Mouse (Mus musculus): ENCODE measurements around the gene Slc17a7. TPM values are rescaled to one million over a fixed set of nuclear protein-coding genes. Genes with fewer than 3 reads are reported as not detected.

Gene Slc17a7
- polyA plus RNA-seq, 1 experiment from 2014 or later = 0.51 TPM

DNA sequence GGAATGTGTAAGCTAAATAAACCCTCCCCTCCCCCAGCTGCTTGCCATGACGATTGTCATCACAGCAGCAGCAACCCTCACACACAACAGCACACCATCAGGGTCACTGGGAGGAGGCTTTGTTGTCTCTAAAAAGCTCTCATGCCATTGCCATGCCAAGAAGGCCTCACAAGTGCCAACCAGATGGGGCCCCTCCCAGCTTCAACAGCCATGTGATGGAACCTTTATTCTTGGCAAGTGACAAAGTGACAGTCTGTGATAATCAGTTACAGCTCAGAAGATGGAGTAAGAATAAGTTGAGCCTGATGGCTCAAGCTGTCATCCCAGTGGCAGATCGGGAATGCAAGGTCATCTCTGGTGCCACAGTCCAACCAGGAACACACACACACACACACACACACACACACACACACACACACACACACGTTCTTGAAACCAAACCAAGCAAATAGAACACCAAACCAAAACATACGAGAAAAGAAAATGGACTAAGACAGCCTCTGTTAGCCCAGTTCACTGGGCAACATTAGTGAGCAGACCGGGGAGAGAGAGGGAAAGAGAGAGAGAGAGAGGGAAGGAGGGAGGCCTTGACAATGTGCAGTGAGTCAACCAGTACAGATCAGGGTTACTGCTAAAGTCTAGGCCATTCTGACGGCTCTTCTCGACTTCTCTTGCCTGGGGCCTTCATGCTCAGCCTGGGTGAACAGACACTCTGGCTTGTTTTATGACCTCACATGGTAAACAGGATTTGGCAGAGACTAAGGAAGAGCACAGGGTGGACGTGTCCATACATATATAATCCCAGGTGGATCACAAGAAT lies 23.6 kb upstream of the Slc17a7 start:
- DNase-seq (ENCODE audit: low spot score, missing footprints) (no peak), ATAC-seq (ENCODE audit: low FRiP score) (no peak)
- Histone ChIP-seq H3K4me1 (ENCODE audit: control insufficient read depth, insufficient read depth, low read length) (no peaks in the 10 kb centered on the region), H3K9ac (ENCODE audit: low read length) (no peak overlapping the region), H3K36me3 (ENCODE audit: control insufficient read depth, insufficient read depth, low read length) (no peaks in the 10 kb centered on the region; the same call in 1 of the 2 replicates), H3K4me3 (ENCODE audit: low read depth, low read length) (no peak overlapping the region), H3K27me3 (ENCODE audit: control insufficient read depth, insufficient read depth, low read length) (peaks cover 7% of the 10 kb centered on the region; the same call in 1 of the 2 replicates), H3K4me2 (no peak overlapping the region), H3K27ac (ENCODE audit: low read depth, low read length) (no peak overlapping the region), H3K9me3 (ENCODE audit: control insufficient read depth, low read length) (no peaks in the 10 kb centered on the region)
- WGBS = 80% methylated on average over 8 of the region's 8 CpGs

DNA sequence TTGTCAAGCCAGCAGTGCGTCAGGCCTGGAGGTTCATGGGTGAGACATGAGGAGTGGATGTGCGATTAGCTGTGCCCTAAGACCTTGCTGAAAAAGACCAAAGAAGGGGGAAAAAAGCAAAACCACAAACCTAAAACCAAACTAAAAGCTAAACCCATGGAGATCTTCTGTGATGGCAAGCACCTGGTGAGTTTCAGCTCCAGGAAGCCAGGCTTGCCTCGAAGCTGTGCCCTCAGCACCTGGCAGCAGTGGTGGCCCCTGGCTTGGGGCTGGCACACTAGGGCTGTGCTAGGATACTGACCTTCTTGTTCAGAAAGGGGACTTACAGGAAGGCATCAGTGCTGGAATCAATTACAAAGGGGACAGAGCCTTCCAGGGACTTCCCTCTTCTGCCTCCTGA lies 22.4 kb upstream of the Slc17a7 start:
- Histone ChIP-seq H3K4me1 (ENCODE audit: control insufficient read depth, insufficient read depth, low read length) (no peaks in the 10 kb centered on the region), H3K27me3 (ENCODE audit: control insufficient read depth, insufficient read depth, low read length) (no peaks in the 10 kb centered on the region; the same call in 1 of the 2 replicates), H3K4me2 (no peak overlapping the region), H3K9ac (ENCODE audit: low read length) (no peak overlapping the region), H3K9me3 (ENCODE audit: control insufficient read depth, low read length) (no peaks in the 10 kb centered on the region), H3K4me3 (ENCODE audit: low read depth, low read length) (no peak overlapping the region), H3K36me3 (ENCODE audit: control insufficient read depth, insufficient read depth, low read length) (no peaks in the 10 kb centered on the region; the same call in 1 of the 2 replicates), H3K27ac (ENCODE audit: low read depth, low read length) (no peak overlapping the region)
- ATAC-seq (ENCODE audit: low FRiP score) (no peak), DNase-seq (ENCODE audit: low spot score, missing footprints) (no peak)
- WGBS = 89% methylated on average over 3 of the region's 3 CpGs

DNA sequence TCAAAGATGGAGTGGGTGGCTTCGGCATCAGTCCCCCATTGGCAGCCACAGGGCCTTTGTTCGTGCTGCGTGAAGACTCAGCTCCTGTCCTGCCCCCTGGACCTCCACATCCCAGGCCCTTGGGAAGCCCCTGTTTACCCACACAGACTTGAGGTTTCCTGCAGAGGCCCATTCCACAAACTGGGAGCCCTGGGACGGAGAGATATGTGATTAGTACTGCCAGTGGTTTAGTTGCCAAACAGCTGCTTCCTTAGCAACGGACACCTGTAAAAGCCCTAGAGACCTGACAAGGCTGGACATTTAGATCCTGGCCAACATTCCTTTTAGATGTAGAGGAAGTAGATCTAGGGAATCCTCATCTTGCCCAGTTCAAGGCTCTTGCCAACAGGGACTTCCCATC lies 21.8 kb upstream of the Slc17a7 start:
- 94% methylated on average over 5 of the region's 5 CpGs for WGBS
- DNase-seq (ENCODE audit: low spot score, missing footprints) (no peak), ATAC-seq (ENCODE audit: low FRiP score) (no peak)
- Histone ChIP-seq H3K4me1 (ENCODE audit: control insufficient read depth, insufficient read depth, low read length) (no peaks in the 10 kb centered on the region), H3K4me3 (ENCODE audit: low read depth, low read length) (no peak overlapping the region), H3K36me3 (ENCODE audit: control insufficient read depth, insufficient read depth, low read length) (no peaks in the 10 kb centered on the region; the same call in 1 of the 2 replicates), H3K4me2 (no peak overlapping the region), H3K9me3 (ENCODE audit: control insufficient read depth, low read length) (no peaks in the 10 kb centered on the region), H3K27ac (ENCODE audit: low read depth, low read length) (no peak overlapping the region), H3K9ac (ENCODE audit: low read length) (no peak overlapping the region), H3K27me3 (ENCODE audit: control insufficient read depth, insufficient read depth, low read length) (no peaks in the 10 kb centered on the region; the same call in 1 of the 2 replicates)

DNA sequence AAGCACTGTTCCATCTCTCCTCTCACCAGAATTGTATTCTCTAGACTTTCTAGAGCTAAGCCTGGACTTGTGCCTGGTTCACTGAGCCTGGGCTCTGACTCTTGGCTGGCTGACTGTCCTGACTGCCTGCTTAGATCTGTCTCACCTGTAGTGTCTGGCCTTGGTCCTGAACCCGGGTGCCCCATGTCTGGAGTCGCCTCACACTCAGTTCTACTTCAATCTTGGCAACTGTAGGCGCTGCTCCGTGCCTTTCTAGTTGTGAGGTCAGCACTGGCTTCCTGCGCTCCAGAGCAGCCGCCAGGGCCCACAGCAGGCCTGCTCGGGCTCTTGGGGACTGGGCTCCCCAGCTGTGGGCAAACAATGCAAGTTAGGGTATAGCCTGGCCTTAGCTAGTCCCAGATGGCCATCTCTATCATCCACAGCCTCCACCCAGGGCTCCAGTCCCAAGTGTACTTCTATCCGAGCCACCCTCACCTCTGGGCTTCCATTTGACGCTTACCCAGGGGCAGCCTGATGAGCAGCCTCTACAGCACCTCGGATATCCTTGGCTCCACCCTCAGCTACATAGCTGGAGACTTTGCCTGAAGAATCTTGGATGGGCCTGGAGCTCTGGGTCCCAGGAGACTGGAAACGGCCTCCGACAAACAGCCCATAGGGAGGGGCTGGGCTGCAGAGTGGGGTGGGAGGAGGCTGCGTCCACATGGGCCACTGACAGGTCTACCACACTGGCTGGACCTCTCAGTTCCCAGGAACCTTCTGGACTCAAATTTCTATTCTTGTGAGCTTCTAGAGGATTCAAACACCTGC lies 19.2 kb upstream of the Slc17a7 start:
- Histone ChIP-seq H3K4me2 (no peak overlapping the region), H3K9ac (ENCODE audit: low read length) (no peak overlapping the region), H3K9me3 (ENCODE audit: control insufficient read depth, low read length) (no peaks in the 10 kb centered on the region), H3K27ac (ENCODE audit: low read depth, low read length) (no peak overlapping the region), H3K4me1 (ENCODE audit: control insufficient read depth, insufficient read depth, low read length) (peaks cover 3% of the 10 kb centered on the region; the same call in 1 of the 2 replicates), H3K4me3 (ENCODE audit: low read depth, low read length) (no peak overlapping the region), H3K27me3 (ENCODE audit: control insufficient read depth, insufficient read depth, low read length) (no peaks in the 10 kb centered on the region), H3K36me3 (ENCODE audit: control insufficient read depth, insufficient read depth, low read length) (no peaks in the 10 kb centered on the region; the same call in 1 of the 2 replicates)
- WGBS = 87% methylated on average over 13 of the region's 13 CpGs
- ATAC-seq (ENCODE audit: low FRiP score) (no peak), DNase-seq (ENCODE audit: low spot score, missing footprints) (no peak)

DNA sequence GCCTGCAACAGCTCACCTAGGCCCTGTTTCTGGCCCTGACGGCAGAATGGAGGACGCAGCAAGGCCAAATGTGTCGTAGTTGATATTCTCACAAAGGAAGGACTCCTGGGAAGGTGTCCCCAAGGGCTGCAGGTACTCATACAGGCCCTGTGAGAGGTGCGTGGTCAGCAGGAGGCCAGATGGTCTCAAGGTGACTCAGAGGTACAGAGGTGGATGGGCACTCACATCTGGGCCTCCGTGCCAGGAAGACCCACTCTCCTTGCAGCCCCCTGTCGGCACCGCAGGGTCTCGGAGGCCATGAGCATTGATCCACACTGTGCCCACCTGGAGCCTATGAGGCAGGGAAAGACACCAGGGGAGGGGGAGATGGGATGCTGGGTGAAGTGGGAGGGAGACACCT lies 18.3 kb upstream of the Slc17a7 start:
- Histone ChIP-seq H3K4me1 (ENCODE audit: control insufficient read depth, insufficient read depth, low read length) (peaks cover 3% of the 10 kb centered on the region; the same call in 1 of the 2 replicates), H3K9ac (ENCODE audit: low read length) (no peak overlapping the region), H3K9me3 (ENCODE audit: control insufficient read depth, low read length) (no peaks in the 10 kb centered on the region), H3K4me2 (no peak overlapping the region), H3K27me3 (ENCODE audit: control insufficient read depth, insufficient read depth, low read length) (no peaks in the 10 kb centered on the region), H3K27ac (ENCODE audit: low read depth, low read length) (no peak overlapping the region), H3K36me3 (ENCODE audit: control insufficient read depth, insufficient read depth, low read length) (no peaks in the 10 kb centered on the region; the same call in 1 of the 2 replicates), H3K4me3 (ENCODE audit: low read depth, low read length) (no peak overlapping the region)
- DNase-seq (ENCODE audit: low spot score, missing footprints) = no peak
- ATAC-seq (ENCODE audit: low FRiP score) = no peak
- 95% methylated on average over 8 of the region's 8 CpGs for WGBS

DNA sequence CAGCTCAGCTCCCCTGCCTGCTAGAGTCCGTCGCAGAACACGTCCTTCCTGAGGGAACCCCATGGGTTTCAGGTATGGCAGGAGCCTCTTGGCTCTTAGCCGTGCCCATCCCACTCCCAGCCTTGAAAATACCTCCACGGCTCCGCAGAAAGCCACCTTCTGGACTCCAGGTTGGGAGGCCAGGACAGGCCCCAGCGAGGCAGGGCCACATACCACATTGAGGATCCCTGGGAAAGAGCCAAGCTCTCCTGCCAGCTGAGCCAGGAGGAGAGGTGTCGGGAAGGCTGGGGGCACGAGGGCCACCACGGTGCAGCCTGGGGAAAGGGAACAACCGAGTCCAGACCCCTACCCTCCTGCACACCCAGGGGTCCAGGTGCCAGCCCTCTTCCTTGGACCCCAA lies 16.5 kb upstream of the Slc17a7 start:
- Histone ChIP-seq H3K4me2 (no peak overlapping the region), H3K27ac (ENCODE audit: low read depth, low read length) (no peak overlapping the region), H3K4me3 (ENCODE audit: low read depth, low read length) (no peak overlapping the region), H3K27me3 (ENCODE audit: control insufficient read depth, insufficient read depth, low read length) (no peaks in the 10 kb centered on the region), H3K9ac (ENCODE audit: low read length) (no peak overlapping the region), H3K36me3 (ENCODE audit: control insufficient read depth, insufficient read depth, low read length) (no peaks in the 10 kb centered on the region; the same call in 1 of the 2 replicates), H3K4me1 (ENCODE audit: control insufficient read depth, insufficient read depth, low read length) (peaks cover 3% of the 10 kb centered on the region; the same call in 1 of the 2 replicates), H3K9me3 (ENCODE audit: control insufficient read depth, low read length) (no peaks in the 10 kb centered on the region)
- ATAC-seq (ENCODE audit: low FRiP score) (no peak), DNase-seq (ENCODE audit: low spot score, missing footprints) (no peak)
- 94% methylated on average over 11 of the region's 11 CpGs for WGBS

DNA sequence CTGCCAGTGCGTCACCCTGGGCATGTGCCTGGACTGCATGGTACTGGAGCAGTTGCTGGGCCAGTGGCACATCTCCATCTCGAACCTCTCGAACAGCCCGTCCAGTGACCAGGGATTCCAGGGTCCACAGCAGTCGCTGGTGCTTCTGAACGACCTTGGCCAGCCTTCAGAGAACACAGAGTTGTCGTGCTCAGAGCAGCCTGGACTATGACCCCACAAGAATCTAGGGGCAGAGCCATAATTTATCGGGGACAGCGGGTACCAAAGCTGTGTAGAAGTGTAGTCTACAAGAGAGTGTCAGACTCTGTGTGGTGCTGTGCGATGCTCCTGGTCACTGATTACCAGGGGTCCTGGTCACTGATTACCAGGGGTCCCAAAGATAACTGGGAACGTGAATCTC lies 15.8 kb upstream of the Slc17a7 start:
- no peaks in the 10 kb centered on the region; the same call in 1 of the 2 replicates for H3K36me3 ChIP-seq (ENCODE audit: control insufficient read depth, insufficient read depth, low read length)
- ATAC-seq (ENCODE audit: low FRiP score) (no peak), DNase-seq (ENCODE audit: low spot score, missing footprints) (no peak)
- no peak overlapping the region for H3K4me2 ChIP-seq
- no peak overlapping the region for H3K27ac ChIP-seq (ENCODE audit: low read depth, low read length)
- H3K27me3 ChIP-seq (ENCODE audit: control insufficient read depth, insufficient read depth, low read length) = no peaks in the 10 kb centered on the region
- WGBS = 94% methylated on average over 11 of the region's 11 CpGs
- H3K4me3 ChIP-seq (ENCODE audit: low read depth, low read length) = no peak overlapping the region
- H3K9ac ChIP-seq (ENCODE audit: low read length) = no peak overlapping the region
- peaks cover 3% of the 10 kb centered on the region; the same call in 1 of the 2 replicates for H3K4me1 ChIP-seq (ENCODE audit: control insufficient read depth, insufficient read depth, low read length)
- H3K9me3 ChIP-seq (ENCODE audit: control insufficient read depth, low read length) = no peaks in the 10 kb centered on the region

DNA sequence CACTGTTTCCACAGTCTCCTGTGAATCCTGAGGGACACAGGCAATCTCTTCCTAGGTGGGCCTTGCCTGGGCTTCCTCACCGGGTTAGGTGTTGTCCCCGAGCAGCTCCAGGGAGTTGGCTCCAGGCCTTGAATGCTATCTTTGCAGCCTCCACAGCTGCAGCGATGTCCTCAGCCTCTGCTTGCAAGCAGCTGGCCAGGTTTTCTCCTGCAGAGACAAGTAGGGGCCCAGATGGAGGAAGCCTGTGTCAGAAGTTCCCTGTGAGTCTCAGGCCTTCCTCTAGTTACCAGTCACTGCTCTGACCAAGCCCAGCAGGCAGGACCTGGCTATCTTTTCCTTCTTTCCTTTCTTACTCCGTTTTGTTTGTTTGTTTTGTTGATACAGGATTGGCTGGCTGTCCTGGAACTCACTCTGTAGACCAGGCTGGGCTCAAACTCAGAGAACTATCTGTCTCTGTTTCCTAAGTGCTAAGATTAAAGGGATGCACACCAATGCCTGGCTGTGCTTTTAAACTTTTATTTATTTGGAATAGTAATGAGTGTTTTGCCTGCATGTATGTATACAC lies 15.1 kb upstream of the Slc17a7 start:
- Histone ChIP-seq H3K27ac (ENCODE audit: low read depth, low read length) (no peak overlapping the region), H3K27me3 (ENCODE audit: control insufficient read depth, insufficient read depth, low read length) (no peaks in the 10 kb centered on the region), H3K4me1 (ENCODE audit: control insufficient read depth, insufficient read depth, low read length) (peaks cover 8% of the 10 kb centered on the region), H3K9ac (ENCODE audit: low read length) (no peak overlapping the region), H3K4me2 (no peak overlapping the region), H3K4me3 (ENCODE audit: low read depth, low read length) (no peak overlapping the region), H3K9me3 (ENCODE audit: control insufficient read depth, low read length) (no peaks in the 10 kb centered on the region), H3K36me3 (ENCODE audit: control insufficient read depth, insufficient read depth, low read length) (no peaks in the 10 kb centered on the region; the same call in 1 of the 2 replicates)
- 69% methylated on average over 4 of the region's 4 CpGs for WGBS
- ATAC-seq (ENCODE audit: low FRiP score) = no peak
- DNase-seq (ENCODE audit: low spot score, missing footprints) = no peak

All from midbrain, embryonic 11.5 days (tissue).